Mouse (Mus musculus) granulocyte monocyte progenitor cell, adult 5-6 weeks (primary cell): ENCODE data around the gene Arl4c. TPM values are rescaled to one million over a fixed set of nuclear protein-coding genes. Genes with fewer than 3 reads are reported as not detected.

ENCODE experiments used
- ATAC-seq: replicated peaks from 2 replicates; pipeline ENCODE4 v1.8.0; 2016; ENCODE audit warnings: mild to moderate bottlenecking, moderate TSS enrichment, inconsistent platforms; ENCODE audit not compliant: poor library complexity, severe bottlenecking
- total RNA-seq, 2 experiments: library from RNA; stranded (forward) in 1 of 2; stranded (reverse) in 1 of 2; fragments of 200-712, 200-1000 nt in 1 of 2; fragments of >200 nt in 1 of 2; fragmentation: Nextera tagmentation in 1 of 2; gene quantifications; 2 replicates each; pipeline ENCODE4 v1.2.3; 2014 to 2017

The Arl4c gene
- total RNA-seq (2014; fragmentation: Nextera tagmentation) (3.6 TPM in 2 replicates), total RNA-seq (2017) (3.7 and 4.5 TPM in 2 replicates)

- ATAC-seq = peak; percentile 69
Measured at GRCm38 (mm10) chr1:88701870-88702661, at the start of gene Arl4c. Arl4c (minus strand) TSS chr1:88702221.

GRCm38 (mm10) chr1:88751332-88751731, 49.3 kb upstream of the Arl4c start:
- no peak for ATAC-seq

- ATAC-seq = no peak
Measured at GRCm38 (mm10) chr1:88750576-88750975, 48.6 kb upstream of the Arl4c start.

DNA sequence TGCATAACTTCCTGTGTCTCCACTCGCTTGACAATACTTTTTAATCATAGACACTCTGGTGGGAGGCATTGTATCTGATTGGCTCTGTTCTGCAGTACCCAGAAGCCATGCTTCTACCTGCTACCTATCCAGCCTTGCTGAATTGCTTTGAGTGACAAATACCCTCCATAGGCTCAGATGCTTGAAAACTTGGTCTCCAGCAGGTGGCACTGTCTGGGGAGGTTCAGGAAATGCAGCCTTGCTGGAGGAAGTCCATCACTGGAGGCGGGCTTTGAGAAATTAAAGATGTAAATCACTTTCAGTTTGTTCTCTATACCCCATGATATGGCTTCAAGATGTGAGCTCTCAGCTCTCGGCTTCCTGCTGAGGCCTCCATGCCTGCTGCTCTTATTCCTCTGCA, 48.1 kb upstream of the Arl4c start:
- ATAC-seq = no peak

DNA sequence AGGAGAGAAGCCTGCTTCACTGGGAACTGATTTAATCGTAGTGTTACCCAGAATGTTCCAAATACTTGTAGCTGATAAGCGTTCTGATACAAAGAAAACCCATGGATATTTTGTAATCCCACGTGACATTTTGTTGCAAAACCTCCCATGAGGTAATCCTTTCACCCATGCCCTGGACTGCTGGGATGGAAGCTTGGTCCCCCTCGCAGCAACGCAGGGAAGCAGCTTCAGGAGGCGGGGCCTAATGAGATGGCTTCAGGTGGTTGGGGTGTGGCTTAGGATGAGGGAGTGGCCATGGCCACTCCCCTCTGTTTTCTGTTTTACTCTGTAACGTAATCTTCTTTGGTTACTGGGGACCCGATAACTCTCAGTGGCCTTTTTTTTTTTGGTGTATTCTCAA, 47.1 kb upstream of the Arl4c start:
- no peak for ATAC-seq

GRCm38 (mm10) chr1:88745256-88745655, 43.2 kb upstream of the Arl4c start:
- ATAC-seq = peak; percentile 84

DNA sequence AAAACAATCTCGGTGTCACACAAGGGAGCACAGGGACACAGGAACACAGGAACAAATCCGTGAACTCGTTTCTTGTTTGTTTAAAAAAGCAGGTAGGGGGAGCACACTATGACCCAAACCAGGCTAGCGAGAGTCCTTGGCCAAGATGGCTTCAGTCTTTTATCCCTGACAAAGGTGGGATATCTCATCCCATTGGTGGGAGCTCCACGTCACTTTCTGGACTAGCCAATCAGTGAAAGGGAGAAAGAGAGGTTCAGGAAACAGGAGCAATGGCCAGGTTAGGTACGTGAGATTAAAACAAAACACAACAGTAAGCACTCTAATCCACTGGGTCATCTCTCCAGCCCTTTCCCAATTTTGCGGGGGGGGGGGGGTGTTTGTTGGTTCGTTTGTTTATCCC, 42.2 kb upstream of the Arl4c start:
- ATAC-seq = no peak

DNA sequence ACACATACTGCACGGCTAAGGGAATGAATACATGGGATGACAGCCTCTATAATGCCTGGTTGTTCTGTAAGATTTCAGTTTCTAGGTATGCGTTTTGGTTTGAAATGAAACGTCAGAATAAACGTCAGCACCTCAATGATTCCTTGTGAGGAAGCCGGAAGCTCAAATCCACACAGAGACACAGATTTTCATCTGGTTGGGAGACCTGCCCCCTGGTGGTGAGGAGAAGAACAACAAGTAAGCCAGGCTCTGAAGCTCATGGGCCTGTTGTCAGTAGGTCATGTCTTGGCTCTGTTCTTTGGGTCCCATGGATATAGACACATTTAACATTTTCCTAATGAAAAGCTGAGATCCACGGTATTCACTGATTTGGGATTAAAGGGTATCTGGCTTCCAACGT, 40.4 kb upstream of the Arl4c start:
- ATAC-seq = peak; percentile 45

- no peak for ATAC-seq
Measured at GRCm38 (mm10) chr1:88739546-88739945, 37.5 kb upstream of the Arl4c start.

- no peak for ATAC-seq
Measured at GRCm38 (mm10) chr1:88738931-88739330, 36.9 kb upstream of the Arl4c start.

- no peak for ATAC-seq
Measured at GRCm38 (mm10) chr1:88729496-88729895, 27.5 kb upstream of the Arl4c start.

DNA sequence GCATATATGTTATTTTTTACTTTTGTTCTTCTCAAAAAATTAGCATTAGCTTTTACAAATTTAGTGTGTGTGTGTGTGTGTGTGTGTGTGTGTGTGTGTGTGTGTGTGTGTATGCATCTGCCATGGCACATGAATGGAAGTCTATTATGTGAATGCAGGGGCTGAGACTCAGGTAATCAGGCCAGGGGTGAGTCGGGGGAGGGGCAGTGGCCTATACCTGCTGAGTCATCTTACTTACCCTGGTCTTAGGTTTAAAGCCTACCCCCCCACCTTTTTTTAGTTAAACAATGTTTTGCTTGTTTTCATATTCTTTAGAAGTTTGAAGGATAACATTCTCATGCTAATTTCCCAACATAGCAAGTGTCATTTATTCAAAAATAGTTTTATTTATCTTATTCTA, 25.3 kb upstream of the Arl4c start:
- no peak for ATAC-seq

DNA sequence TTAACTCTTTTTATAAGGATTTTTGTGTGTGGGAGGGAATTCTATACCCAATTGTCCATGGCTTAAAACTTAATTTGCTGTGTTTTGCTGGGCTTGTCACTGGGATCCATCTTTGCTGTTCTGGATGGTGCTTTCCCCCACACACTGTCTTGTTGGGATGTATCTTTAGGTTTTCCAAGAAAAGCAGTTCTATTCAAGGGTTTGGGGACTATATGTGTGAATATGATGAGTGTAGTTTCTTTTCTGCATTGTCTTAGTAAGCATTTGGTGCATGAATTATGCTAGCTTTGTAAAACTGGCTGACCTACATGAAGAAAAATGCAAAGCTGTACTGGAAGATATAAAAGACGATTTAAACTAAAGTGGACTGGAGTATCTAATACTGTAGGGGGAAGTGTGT, 23.7 kb upstream of the Arl4c start:
- no peak for ATAC-seq

GRCm38 (mm10) chr1:88720626-88721229, 18.7 kb upstream of the Arl4c start:
- ATAC-seq = no peak

- no peak for ATAC-seq
Measured at GRCm38 (mm10) chr1:88718563-88718962, 16.5 kb upstream of the Arl4c start.

GRCm38 (mm10) chr1:88717736-88718135, 15.7 kb upstream of the Arl4c start:
- no peak for ATAC-seq

- ATAC-seq = no peak
Measured at GRCm38 (mm10) chr1:88712011-88712410, 10.0 kb upstream of the Arl4c start.

GRCm38 (mm10) chr1:88708646-88709305, 6.8 kb upstream of the Arl4c start:
- no peak for ATAC-seq

DNA sequence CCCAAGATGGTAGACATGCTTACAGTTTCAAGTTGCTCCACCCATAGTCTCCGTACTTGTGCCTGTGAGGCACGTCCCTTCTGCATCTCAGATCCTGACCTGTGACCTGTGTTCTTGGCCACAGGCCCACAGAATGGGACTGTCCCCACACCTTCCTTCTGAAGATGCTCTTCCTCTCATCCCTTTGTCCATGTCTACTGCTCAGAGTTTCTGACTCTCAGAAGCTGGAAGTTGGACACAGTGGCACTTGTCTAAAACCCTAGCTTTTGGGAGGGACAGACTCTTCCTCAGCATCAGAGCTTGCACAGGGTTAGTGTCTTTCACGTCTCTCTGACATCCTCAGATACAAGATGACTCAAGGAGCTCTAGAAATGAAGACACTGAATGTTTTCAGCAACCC, 6.2 kb upstream of the Arl4c start:
- ATAC-seq = no peak

DNA sequence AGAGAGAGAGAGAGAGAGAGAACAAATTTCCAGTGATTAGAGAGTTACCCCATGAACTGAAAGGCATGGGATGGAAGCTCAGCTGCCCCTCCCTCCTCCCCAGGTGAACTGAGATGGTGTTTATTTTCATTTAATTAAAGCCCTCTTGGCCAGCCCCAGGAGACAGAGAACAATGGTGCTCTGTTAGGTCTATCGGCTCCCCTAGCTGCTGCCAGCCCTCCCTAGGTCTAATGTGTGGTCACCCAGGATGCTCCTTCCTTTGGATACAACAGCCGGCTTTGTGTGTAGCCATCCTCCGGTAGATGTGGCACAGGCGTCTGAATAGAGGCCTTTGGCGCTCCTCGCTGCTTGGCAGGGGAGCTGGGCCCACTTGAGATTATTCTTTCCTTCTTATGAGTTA, 5.5 kb upstream of the Arl4c start:
- no peak for ATAC-seq

GRCm38 (mm10) chr1:88705799-88706198, 3.8 kb upstream of the Arl4c start:
- peak; percentile 68 for ATAC-seq
